Mouse (Mus musculus) induced T-regulatory cell, adult 2 months (primary cell): ENCODE data around the gene Nppa.

Experiments used
- DNase-seq: peaks from one replicate; pipeline ENCODE4 v3.0.0-alpha.2; 2012; ENCODE audit warnings: low read depth

The Nppa gene

DNA sequence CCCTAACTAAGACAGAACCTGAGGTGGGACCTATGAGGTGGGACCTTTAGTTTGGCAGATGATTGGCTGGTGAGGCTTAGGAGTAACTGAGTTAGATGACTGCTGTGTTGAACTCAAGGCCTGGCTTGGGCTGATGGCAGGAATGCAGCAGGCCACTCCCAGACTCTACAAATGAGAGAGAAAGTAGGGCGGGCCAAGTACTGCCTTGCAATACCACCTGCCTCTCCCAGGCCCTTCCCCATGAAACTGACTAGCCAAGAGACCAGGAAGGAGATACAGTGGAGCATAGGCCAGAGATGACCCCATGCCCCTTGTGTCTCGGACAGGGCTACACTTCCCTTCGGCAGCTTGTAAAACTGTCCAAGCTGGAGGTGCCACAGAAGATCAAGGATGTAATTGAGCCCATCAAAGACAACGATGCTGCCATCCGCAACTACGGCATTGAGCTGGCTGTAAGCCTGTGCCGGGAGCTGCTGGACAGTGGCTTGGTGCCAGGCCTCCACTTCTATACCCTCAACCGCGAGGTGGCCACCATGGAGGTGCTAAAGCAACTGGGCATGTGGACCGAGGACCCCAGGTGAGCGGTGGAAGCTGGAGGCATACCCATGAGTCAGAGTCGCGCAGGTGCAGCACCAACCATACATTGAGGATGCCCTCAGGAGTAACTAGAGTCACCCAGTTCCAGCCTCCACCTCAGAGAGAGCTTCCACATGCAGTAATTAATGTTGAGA, 50.7 kb downstream of the Nppa start:
- DNase-seq, result no peak
